Mouse (Mus musculus): Measurements from ENCODE around the gene Tef.

Gene Tef

DNA sequence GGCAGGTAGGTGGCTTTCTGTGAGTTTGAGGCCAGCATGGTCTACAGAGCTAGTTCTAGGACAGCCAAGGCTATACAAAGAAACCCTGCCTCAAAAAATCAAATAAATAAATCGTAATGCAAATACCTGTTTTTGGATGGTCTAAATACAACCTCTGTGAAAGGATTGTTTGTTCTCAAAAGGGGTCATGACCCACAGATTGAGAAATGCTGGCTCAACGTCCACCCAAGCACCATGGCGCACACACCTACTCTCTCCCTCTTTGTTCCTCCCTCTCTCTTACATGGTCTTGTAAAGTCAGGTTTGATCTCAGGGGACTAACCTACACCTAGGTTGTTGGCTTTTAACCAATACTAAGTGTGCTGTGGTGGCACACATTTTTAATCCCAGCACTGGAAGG, 20.4 kb downstream of the Tef start:
- DNase-seq (ENCODE audit: extremely low read depth, insufficient read length, low spot score), result no peak

DNA sequence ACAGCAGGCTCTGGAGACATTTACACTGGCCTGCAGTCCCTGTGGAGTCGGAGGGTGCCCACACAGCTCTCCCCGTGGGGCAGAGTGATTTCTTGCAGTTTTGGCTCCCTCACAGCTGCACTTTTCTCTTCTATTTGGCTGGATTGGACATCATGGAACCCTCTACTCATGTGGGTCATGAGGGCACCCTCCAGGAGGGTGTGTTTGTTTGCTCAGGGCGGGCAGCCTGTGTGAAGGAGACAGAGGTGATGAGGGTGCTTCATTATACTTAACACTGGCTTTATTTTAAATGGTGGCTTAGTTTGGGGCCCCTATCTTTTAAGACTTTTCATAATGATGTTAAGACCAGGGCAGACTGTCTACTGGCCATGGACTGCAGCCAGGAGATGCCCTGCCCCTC, 22.6 kb downstream of the Tef start:
- no peak for DNase-seq (ENCODE audit: extremely low read depth, insufficient read length, low spot score)

DNA sequence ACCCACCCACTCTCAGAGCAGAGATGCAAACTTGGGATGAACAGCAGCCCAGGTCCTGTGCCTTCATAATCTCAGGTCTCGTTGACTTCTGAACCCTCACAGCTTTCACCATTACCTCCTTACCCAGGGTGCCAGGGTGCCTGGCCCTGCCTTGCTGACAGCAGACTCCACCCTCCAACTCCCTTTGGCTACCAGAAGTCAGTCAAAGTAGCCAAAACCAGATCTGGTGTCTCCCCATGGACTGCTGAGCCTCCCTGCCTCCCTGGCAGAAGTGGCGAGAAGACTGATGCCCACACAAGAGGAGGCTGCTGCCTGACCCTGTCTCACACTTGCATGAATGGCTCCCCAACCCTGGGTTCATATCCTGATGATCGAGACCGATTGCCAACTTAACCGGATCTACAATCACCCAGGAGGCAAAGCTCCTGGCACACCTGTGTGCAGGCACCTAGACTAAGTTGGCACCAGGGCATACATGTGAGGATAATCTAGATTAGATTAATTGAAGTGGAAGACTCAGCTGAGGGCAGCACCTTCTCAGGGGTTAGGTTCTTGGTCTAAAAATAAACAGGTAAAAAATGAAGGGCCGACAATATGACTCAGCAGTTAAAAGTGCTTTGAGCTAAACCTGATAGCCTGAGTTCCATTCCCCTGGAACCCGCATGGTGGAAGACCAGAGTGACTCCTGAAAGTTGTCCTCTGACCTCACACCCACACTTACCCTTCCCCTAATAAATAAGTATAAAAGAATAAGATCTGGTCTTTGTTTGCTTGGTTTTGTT, 26.4 kb downstream of the Tef start:
- no peak for DNase-seq (ENCODE audit: extremely low read depth, insufficient read length, low spot score)

DNA sequence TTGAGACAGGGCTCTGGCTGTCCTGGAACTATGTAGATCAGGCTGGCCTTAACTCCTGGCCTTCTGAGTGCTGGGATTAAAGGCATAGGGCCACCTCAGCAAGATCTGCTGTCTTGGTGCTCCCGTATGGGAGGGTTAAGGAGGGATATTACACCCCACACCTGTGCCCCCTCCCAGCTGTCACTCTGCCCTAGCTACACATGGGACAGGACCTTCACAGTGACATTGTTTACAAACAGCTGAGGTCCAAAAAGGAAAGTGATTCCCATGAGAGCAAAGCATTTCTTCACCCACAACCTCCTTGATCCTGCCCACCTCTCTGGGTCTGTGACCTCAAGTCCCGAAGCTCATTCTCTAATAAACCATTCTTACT, 27.0 kb downstream of the Tef start:
- DNase-seq (ENCODE audit: extremely low read depth, insufficient read length, low spot score), result no peak

DNA sequence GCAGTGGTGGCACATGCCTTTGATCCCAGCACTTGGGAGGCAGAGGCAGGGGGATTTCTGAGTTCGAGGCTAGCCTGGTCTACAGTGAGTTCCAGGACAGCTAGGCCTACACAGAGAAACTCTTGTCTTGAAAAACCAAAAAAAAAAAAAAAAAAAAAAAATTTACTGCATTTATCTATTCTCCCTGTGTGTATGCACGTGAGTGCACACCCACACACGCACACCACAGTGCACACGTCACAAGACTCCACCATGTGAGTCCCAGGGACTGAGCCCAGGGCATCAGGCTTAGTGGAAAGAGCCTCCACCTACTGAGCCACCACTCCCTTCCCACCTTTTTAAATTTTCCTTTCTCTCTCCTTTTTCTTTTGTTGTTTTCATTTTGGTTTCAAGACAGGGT, 28.3 kb downstream of the Tef start:
- DNase-seq (ENCODE audit: extremely low read depth, insufficient read length, low spot score), result no peak

DNA sequence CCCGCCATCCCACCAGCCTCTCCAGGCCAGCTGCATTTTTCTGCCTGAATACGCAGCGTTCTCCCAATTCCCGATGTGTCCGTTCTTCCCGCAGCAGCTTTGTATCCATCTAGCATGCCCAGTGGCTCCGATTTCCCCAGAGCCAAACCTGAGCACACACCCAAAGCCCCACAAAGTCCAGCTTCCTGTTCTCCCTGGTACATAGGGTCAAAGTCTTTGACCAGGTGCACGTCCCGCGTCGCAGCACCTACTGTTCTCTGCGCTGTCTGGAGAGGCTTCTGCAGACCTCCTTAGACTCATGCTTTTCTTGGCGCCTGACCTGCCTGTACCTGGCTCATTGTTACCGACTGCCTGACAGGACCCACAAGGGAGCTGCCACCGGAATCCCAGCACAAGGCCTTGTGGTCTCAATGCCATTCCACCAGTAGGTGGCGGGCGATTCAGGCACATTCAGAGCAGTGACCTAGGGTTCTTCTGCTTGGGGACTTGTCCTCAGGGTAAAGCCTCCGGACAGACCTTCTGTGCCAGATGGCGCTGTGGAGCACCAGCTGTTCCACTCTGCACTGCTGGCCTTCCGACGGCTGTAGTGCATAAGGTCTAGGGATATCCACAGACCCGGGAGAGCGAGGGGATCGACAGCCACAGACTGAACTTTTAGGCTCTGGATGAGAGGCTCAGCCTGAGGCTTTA, 29.1 kb downstream of the Tef start:
- peak; percentile 83 for DNase-seq (ENCODE audit: extremely low read depth, insufficient read length, low spot score)

DNA sequence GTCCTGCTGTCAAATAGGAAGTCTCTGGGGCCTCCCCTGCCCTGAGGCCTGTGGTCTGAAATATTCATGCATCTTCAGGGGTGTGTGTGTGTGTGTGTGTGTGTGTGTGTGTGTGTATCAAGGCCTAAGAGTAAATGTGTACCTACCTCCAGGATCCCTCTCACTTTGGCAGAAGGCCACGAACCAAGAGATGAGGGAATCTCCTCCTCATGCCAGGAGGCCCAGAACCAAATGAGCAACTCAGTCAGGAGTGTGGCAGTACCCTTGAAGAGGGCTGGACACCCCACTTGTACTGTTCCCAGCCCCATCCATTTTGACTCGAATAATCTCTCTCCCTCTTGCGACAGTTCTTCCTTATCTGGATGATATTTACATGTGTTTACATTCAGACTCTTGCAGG, 30.0 kb downstream of the Tef start:
- no peak for DNase-seq (ENCODE audit: extremely low read depth, insufficient read length, low spot score)

DNA sequence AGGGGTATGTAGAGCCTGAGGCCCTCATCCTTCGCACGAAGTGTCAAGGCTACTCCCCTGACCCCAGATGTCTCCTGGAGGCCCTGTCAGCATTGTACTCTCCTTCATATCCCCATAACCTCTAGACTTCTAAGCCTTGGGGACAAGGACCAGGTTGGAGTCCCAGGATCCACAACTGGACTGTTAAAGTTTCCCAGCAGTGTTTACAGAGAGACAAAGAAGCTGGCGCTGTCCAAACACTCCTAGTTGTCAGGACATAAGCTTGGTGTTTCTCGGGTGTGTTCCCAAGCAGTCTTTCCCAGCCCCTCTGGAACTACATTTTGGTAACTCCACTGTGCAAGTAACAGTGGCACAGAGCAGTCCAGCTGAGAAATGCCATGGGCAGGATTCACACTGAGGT, 31.3 kb downstream of the Tef start:
- no peak for DNase-seq (ENCODE audit: extremely low read depth, insufficient read length, low spot score)

DNA sequence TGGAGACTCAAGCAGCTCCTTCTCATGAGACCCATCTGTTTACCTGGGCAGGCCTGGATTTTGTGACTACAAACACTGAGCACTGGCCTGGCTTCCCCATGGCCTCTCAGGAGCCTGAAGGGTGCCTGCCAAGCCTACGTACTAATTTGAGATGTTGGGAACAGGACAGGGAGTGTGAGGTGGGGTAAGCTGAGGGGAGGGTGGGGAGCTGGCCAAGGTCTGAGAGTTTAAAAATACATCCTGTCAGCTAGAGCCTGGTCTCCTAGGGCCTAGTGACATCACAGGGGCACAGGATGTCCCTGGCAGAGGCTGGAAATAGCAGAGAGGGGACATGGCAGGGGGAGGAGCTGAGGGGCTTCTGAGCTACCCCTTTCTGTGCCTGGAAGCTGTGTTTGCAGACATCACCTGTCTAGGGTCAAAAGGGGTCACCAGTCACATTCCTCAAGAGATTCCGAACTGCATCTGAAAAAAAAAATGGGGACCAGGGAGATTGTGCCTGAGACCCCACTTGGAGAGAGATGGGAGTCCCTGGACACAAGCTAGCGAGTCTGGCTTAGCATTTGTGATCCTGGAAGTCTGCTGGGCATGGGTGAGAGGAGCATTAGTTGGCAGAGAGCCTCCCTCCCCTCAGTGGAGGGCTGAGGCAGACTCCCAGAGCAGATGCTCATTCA, 32.1 kb downstream of the Tef start:
- no peak for DNase-seq (ENCODE audit: extremely low read depth, insufficient read length, low spot score)

DNA sequence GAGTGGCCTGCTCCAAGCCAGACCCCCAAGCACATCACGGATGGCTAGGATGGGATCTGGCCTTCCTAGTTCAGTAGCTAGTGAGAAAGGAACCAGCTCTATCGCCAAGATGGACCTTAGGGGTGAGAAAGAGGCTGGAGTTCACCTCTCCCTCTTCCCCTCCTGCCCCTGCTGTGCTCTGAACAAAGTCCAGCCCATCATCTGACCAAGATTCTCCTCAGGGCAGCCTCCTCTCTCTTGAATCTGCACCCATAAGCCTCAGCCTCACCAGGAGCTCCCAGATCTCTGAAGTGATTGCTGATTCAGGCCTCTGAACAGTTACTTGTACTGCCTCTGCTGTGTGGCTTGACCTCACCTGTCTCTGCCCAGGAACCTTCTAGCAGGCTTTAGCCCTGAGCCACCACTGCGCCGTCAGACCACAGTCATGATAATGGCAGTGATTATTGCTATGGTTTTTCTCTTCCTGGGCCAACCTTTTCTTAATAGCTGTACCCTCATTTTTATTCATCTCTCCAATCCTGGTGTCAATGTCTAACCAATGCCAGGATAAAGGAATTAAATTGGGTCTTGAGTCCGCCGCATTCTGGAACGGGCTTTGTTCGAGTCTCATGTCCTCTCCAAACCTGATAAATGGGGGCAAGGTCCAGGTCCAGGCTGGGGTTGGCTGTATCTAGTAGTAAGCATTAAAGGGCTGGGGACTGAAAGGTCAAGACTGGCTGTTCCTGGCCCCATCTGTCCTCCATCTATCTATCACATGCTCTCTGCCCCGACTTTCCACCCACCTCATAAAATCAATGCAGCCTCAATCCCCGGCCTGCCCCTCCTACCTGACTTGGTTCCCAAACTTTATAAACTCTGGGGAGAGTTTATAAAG, 33.0 kb downstream of the Tef start:
- DNase-seq (ENCODE audit: extremely low read depth, insufficient read length, low spot score), result no peak

DNA sequence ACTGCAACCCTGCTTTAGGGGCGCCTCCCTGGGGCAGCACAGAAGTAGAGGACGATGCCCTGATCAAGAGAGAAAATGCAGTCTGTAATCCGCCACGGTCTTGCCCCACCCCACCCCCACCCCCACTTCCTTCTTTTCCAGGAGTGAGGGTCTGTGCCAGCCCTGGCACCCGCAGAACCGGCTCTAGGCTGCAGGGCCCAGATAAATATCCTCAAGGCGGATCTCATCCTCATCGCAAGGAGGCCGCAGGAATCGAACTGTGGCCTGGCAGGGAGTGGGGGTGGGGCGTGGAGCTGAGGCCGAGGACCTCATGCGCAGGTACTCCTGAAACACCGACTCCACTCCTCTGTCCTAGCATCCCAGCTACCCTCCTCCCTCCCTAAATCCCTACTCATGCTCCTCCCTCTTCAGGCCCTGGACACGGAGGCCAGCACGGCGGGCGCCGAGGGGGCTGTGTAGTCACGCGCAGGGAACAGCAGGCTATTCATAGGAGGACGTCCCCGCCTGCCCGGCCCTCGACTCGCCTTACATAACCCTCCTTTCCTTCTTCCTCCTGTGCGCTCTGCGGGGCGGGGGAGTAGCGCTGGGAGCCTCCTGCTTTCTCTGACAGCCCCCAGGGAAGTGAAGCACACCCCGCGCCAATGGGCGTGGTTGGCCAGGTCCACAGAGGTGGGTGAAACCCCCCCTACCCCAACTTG, 34.1 kb downstream of the Tef start:
- peak; percentile 61 for DNase-seq (ENCODE audit: extremely low read depth, insufficient read length, low spot score)

DNA sequence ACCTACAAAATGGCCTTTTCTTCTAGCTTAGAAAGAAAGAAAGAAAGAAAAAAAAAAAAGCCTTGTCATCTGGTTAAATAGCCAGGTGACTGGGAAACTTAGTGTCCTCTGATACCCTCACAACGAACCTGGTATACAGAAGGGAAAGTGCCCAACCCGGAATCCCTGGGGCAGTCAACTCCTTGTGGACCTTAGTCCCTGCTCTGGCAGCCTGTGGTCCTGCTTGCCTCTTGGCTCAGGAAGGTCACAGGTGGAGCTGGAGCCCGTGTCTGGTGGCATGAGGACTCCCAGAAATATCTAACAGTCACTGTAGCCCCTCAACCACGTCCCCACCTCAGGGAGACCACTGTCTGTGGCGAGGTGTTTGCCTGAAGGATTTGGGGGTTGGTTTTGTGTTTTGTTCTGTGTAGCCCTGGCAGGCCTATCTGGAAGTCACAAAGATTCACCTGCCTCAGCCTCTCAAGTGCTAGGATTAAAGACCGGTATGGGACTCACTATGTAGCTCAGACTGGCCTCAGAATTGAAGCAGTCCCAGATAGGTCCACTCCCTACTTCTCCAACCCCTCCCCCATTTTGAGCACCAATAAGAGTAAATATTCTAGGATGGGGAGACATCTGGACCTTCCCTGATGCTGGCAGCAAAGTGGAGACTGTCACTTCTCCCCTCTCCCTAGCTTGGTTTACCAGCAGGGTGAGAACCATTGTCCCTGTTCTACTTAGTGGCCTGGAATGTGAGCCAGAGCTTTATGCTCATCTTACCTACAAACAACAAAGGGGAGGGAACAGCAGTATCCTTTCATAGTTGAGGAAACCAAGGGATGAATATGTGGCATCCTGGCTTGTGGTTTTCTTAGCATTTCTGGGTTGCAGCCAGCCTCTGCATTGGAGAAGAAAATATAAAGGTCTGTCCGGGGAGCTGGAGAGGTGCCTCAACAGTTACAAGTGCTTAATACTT, 35.0 kb downstream of the Tef start:
- no peak for DNase-seq (ENCODE audit: extremely low read depth, insufficient read length, low spot score)

DNA sequence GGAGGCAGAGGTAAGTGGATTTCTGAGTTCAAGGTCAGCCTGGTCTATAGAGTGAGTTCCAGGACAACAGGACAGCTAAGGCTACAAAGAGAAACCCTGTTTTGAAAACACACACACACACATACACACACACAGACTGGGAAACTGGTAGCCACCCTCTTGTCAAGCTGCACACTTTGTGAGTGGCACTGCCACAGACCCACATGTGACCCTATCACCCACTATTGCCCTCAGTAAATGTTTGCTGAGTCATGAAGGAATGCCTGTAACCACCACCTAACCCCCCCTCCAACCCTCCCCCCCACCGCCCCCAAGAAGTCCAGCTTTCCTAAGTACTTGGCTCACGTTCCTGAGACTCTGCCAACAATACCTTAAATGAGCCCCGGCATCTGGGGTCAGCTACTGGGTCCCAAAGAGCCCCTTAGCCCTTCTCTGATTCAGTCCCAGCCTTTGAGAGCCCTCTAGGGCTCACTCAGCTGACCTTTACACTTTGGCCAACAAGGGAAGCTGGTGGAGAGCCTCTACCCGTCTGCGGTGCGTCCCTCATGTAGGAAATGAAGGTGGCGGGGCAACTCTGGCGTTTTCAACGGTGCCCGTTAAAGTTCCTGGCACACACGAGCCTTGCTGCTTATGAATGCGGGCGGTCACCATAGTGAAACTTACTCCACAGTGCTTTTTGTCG, 36.5 kb downstream of the Tef start:
- DNase-seq (ENCODE audit: extremely low read depth, insufficient read length, low spot score), result peak; percentile 42

DNA sequence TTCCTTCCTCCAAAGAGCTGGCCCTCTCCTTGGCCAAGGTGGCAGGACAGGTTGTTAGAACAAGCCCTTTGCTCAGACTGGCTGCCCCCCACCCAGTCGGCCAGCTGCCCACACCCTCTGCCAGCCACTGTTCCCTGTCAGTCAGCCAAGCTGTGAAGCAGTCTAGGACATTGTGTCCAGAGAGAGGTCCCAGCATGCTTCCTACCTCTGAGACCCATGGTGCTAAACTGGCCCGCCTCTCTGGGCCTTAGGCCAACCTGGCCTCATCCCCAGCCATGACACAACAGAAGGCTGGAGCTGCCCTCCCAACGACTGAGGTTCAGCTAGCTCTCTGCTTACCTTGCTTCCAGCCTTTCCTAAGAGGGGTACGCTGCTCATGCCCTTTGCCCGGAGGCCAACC, 37.4 kb downstream of the Tef start:
- peak; percentile 81 for DNase-seq (ENCODE audit: extremely low read depth, insufficient read length, low spot score)

DNA sequence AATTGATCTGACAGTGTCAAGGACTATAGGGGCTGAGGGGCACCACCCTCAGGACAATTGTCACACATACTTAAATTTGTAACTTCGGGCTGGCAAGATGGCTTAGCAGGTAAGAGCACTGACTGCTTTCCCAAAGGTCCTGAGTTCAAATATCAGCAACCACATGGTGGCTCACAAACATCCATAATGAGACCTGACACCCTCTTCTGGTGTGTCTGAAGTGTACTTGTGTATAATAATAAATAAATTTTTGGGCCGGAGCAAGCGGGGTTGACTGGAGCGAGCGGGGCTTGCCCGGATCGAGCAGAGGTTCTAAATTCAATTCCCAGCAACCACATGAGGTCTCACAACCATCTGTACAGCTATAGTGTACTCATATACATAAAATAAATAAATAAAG, 38.1 kb downstream of the Tef start:
- no peak for DNase-seq (ENCODE audit: extremely low read depth, insufficient read length, low spot score)

DNA sequence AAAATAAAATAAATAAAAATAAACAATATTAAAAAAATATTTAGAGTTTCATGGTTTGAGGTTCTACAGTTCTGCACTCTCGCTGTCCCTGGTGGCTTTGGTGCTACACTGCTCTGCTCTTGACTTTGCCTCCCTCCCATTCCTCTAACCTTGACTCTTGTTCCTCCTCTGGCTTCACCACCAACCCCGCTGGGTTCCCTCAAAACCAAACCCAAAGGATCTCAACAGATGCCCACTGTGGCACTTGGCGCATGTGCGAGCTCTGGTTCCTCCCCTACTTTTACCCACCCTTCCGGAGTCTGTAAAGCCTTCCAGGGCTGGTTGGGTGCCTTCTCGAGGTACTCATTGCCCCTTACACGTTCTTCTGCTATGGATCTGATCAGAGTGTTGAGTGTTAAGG, 40.1 kb downstream of the Tef start:
- no peak for DNase-seq (ENCODE audit: extremely low read depth, insufficient read length, low spot score)

DNA sequence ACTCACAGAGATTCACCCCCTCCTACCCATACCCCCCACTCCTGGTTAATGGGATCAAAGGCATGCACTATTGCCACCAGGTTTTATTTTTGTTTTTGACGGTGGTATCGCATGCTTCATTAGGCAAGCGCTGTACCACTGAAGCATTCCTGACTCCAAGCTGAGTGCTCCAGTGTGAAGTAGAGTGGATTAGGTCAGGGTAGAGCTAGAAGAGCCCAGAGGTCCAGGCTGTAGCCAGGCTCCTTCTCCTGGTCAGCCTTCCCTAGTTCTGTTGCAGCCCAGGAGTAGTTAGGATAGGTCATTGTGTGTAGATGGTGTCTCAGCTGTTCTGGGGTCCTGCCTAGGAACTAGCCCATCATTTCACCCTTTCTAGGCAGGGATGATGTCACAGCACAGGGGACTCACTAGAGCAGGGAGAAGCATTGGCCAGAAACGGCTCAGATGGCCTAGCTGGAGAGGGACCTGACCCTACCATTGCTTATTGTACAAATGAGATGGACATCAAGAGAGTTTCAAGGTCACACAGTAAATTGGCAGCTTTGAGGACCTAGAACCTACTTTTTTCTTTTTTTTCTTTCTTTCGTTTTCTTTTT, 42.9 kb downstream of the Tef start:
- no peak for DNase-seq (ENCODE audit: extremely low read depth, insufficient read length, low spot score)

DNA sequence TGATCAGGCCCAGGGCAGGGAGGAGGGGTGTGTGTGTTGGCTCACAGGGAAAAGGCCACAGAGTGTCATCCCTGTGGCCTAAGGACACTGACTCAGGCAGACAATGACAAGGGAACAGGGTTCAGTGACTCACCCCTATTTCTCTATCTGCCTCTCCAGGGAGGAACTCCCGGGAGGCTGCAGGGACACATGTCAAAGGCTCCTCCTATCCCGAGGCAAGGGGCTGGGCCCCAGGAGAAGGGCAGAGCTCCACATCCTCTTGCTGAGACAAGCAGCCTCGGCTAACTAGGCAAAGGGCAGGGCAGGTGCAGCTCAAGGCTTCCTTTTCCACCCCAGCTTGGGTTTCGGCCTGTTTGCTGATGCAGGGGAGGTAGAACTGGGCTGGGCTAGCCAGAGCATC, 43.5 kb downstream of the Tef start:
- peak; percentile 77 for DNase-seq (ENCODE audit: extremely low read depth, insufficient read length, low spot score)
